Mouse (Mus musculus) kidney, embryonic 14.5 days (tissue): ENCODE data around the gene Tpp1. TPM values are rescaled to one million over a fixed set of nuclear protein-coding genes. Genes with fewer than 3 reads are reported as not detected.
A peak's percentile ranks its signal among the peaks of the same experiment; 100 is the strongest.

Source experiments
- ATAC-seq: fragments of 200-750 bp; cut with Nextera tagmentation; 2 replicates; pipeline ENCODE4 v1.8.0; 2017; ENCODE audit warnings: moderate number of reproducible peaks, mild to moderate bottlenecking, moderate TSS enrichment, moderate library complexity; ENCODE audit not compliant: low FRiP score, low TSS enrichment
- H3K27ac ChIP-seq: fragments of 300-500 bp; sonication (generic); 2 replicates; pipeline ENCODE4 v1.5.1; 2014; ENCODE audit warnings: low read depth, mild to moderate bottlenecking, low read length, moderate library complexity, mixed read lengths
- H3K27me3 ChIP-seq: fragments of 300-500 bp; sonication (generic); 2 replicates; pipeline ENCODE4 v1.6.1; 2014; ENCODE audit warnings: mild to moderate bottlenecking, low read length; ENCODE audit not compliant: control insufficient read depth, insufficient read depth
- H3K36me3 ChIP-seq: fragments of 300-500 bp; sonication (generic); 2 replicates; pipeline ENCODE4 v1.6.1; 2014; ENCODE audit warnings: low read length, mixed read lengths; ENCODE audit not compliant: control insufficient read depth, insufficient read depth
- H3K4me1 ChIP-seq: fragments of 300-500 bp; sonication (generic); 2 replicates; pipeline ENCODE4 v1.6.1; 2014; ENCODE audit warnings: low read length, mixed read lengths; ENCODE audit not compliant: control insufficient read depth, insufficient read depth
- H3K4me2 ChIP-seq: fragments of 300-500 bp; sonication (generic); replicated peaks from 2 replicates; pipeline ENCODE4 v1.6.1; 2014; ENCODE audit warnings: low read depth, mild to moderate bottlenecking, low read length
- H3K4me3 ChIP-seq: fragments of 300-500 bp; sonication (generic); 2 replicates; pipeline ENCODE4 v1.5.1; 2014; ENCODE audit warnings: mild to moderate bottlenecking, low read length
- H3K9ac ChIP-seq: fragments of 300-500 bp; sonication (generic); 2 replicates; pipeline ENCODE4 v1.6.1; 2014; ENCODE audit warnings: low read depth, mild to moderate bottlenecking, low read length, moderate library complexity
- H3K9me3 ChIP-seq: fragments of 300-500 bp; sonication (generic); 2 replicates; pipeline ENCODE4 v1.6.1; 2016; ENCODE audit warnings: low read length; ENCODE audit not compliant: control insufficient read depth
- WGBS: fragments of 180-500 bp; shearing (Covaris S2); extraction: QIAGEN DNeasy Blood & Tissue Kit; methylation state at CpG from one replicate; pipeline ENCODE4 v1.1.7; 2014; 5-methylcytosine and 5-hydroxymethylcytosine counted together
- polyA plus RNA-seq: library from polyadenylated mRNA; unstranded; fragments of >200 nt; fragmentation: Nextera tagmentation; extraction: Ambion mirVana; gene quantifications from 2 replicates; pipeline ENCODE4 v1.2.1, GENCODE M21; 2014

Gene Tpp1
- 58.0 and 86.4 TPM in 2 replicates for polyA plus RNA-seq

DNA sequence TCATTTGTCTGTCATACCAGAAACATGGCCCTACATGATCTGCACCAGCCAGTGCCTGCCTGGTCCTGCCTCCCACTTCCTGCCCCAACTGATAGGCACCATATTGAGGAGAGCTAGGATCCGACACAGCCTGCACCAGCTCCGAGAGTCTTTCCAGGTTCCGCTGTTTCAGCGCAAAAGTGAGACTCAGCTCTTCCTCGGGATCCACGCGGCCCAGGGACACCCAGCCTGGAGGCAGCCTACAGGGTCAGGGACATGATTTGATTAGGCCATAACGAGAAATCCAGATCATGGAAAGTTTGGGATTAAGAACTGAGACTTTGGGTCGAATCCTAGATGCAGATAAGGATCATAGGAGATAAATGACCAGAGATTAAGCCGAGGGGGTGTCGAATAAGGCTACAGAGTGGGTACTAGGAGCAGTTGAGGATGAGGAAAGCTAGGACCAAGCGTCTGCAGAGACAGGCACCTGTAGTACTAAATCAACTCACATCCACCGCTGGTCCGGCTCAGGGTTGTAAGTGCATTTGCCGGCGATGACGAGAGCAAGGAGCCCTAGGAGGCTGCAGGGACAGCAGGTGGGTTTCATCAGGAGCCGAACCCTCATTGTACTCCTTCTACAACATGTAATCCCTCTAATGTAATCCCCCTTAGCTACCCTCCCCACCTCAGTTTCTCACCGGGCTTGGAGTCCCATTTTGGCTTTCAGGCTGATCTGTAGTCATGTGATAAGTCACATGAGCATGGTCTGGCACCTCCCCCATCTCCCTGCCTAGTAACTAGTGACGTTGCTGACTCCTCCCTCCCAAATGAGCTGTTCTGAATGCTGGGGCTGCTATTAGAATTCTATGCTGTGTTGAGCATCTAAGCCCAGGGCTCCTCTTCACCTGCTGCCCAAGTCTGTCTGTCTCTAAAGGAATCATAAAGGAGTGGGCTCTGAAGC lies at the start of gene Tpp1:
Tpp1 (minus strand) TSS at position 745 of the 943 bp plus-strand sequence.
- peak within 1 kb of the TSS; percentile 17; the same call in 1 of the 2 replicates for H3K27ac ChIP-seq
- WGBS, result 19% methylated on average over 20 of the region's 20 CpGs

GRCm38 (mm10) chr7:105796972-105797371 lies 44.9 kb upstream of the Tpp1 start:
- Histone ChIP-seq H3K4me2 (no peak overlapping the region), H3K36me3 (no peaks in the 10 kb centered on the region), H3K9me3 (no peaks in the 10 kb centered on the region), H3K9ac (no peak overlapping the region), H3K27ac (no peak overlapping the region), H3K4me3 (no peak overlapping the region), H3K27me3 (no peaks in the 10 kb centered on the region), H3K4me1 (no peaks in the 10 kb centered on the region)
- ATAC-seq, result no peak
- 86% methylated on average over 2 of the region's 3 CpGs for WGBS

More for the DNA sequence above, at the start of gene Tpp1:
- Histone ChIP-seq H3K27me3 (no peaks in the 10 kb centered on the region), H3K4me3 (peak within 1 kb of the TSS; percentile 61), H3K9me3 (no peaks in the 10 kb centered on the region), H3K9ac (peak within 1 kb of the TSS; percentile 66), H3K36me3 (peaks cover 62% of the 10 kb centered on the region), H3K4me2 (peak within 1 kb of the TSS; percentile 70), H3K4me1 (peaks cover 4% of the 10 kb centered on the region; the same call in 1 of the 2 replicates)
- ATAC-seq, result peak; percentile 94

- H3K4me1 ChIP-seq, result no peaks in the 10 kb centered on the region
- no peak overlapping the region for H3K4me3 ChIP-seq
- no peaks in the 10 kb centered on the region for H3K9me3 ChIP-seq
- no peaks in the 10 kb centered on the region for H3K36me3 ChIP-seq
- no peaks in the 10 kb centered on the region for H3K27me3 ChIP-seq
- H3K27ac ChIP-seq, result no peak overlapping the region
- H3K4me2 ChIP-seq, result no peak overlapping the region
- WGBS, result 28% methylated on average over 7 of the region's 7 CpGs
- 0 out of 2 replicates have a peak, but pooled peaks have one; percentile 20 for ATAC-seq
- no peak overlapping the region for H3K9ac ChIP-seq
Measured at GRCm38 (mm10) chr7:105795759-105796366, 43.8 kb upstream of the Tpp1 start.

- H3K9me3 ChIP-seq, result no peaks in the 10 kb centered on the region
- H3K4me2 ChIP-seq, result no peak overlapping the region
- H3K27ac ChIP-seq, result no peak overlapping the region
- H3K27me3 ChIP-seq, result no peaks in the 10 kb centered on the region
- H3K36me3 ChIP-seq, result no peaks in the 10 kb centered on the region
- H3K4me1 ChIP-seq, result no peaks in the 10 kb centered on the region
- 87% methylated on average over 7 of the region's 7 CpGs for WGBS
- no peak overlapping the region for H3K4me3 ChIP-seq
- no peak for ATAC-seq
- H3K9ac ChIP-seq, result no peak overlapping the region
Measured at GRCm38 (mm10) chr7:105793701-105794100, 41.7 kb upstream of the Tpp1 start.

DNA sequence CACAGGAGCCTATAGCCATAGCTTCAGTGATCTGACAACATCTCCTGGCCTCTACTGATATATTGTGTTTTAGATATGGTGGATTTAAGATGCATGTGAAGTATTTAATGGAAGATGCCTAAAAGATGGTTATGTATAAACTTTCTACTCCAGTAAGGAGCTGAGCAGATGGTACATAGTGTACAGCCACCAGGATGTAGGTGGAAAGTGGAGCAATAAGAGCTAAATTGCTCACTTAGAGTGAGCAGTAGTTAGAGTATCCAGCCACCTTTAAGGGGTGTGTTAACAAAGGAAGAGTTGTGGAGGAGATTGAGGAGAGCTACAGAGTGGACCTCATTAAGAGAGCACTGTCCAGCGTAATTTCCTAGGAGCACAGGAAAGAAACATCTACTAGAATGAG lies 39.1 kb upstream of the Tpp1 start:
- WGBS, result 62% methylated on average over 1 of the region's 1 CpGs
- no peak overlapping the region for H3K27ac ChIP-seq
- ATAC-seq, result no peak

GRCm38 (mm10) chr7:105787285-105788140 lies 35.5 kb upstream of the Tpp1 start, which contains the start of gene Dchs1:
Dchs1 (minus strand) TSS chr7:105787654.
- Histone ChIP-seq H3K27me3 (no peaks in the 10 kb centered on the region), H3K27ac (peak within 1 kb of the TSS; percentile 88), H3K4me1 (peaks cover 26% of the 10 kb centered on the region), H3K4me3 (peak within 1 kb of the TSS; percentile 88), H3K9ac (peak within 1 kb of the TSS; percentile 97), H3K9me3 (no peaks in the 10 kb centered on the region), H3K36me3 (peaks cover 5% of the 10 kb centered on the region; the same call in 1 of the 2 replicates), H3K4me2 (peak within 1 kb of the TSS; percentile 70)
- WGBS, result 1% methylated on average over 68 of the region's 97 CpGs
- peak; percentile 81 for ATAC-seq

More for the DNA sequence above, 39.1 kb upstream of the Tpp1 start:
- no peak overlapping the region for H3K4me3 ChIP-seq
- no peaks in the 10 kb centered on the region for H3K27me3 ChIP-seq
- no peak overlapping the region for H3K9ac ChIP-seq
- no peaks in the 10 kb centered on the region for H3K9me3 ChIP-seq
- no peak overlapping the region for H3K4me2 ChIP-seq
- H3K4me1 ChIP-seq, result peaks cover 4% of the 10 kb centered on the region
- no peaks in the 10 kb centered on the region for H3K36me3 ChIP-seq

DNA sequence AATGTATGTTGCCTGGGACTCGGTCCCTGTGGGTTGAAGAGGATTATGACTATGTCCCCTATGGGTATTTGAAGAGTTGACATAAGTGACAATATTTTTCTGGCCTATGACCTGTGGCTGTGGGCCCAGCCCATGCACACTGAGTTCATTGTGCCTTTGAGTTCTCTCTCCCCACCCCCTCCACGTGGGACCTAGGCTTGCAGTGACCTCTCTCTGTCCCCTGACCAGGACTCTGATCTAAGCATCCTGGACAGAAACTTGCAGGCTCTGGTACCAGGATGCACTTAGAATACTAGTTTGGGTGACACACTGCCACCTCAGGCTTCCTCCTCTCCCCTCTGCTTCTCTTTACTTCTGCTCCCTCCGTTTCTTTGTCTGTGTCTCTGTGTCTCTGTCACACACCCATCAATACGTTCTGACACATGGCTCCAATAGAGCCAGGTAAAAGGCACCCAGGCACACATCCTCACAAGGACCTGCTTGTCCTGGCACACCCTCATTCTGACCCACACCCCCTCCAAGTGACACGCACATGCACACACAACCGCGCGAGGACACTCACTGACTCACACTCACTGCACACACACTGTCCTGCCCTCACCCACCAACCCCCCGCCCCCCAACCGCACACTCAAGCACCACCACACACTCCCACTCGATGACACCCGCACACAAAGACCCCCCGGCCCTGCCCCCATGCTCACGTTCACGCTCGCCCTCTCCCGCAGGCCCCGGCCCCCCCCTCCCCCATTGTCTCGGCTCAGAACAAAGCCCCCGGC lies 34.7 kb upstream of the Tpp1 start:
- H3K9ac ChIP-seq, result peak overlapping the region; percentile 97
- no peaks in the 10 kb centered on the region for H3K9me3 ChIP-seq
- H3K27me3 ChIP-seq, result no peaks in the 10 kb centered on the region
- H3K27ac ChIP-seq, result peak overlapping the region; percentile 88
- H3K4me1 ChIP-seq, result peaks cover 26% of the 10 kb centered on the region
- peak overlapping the region; percentile 88 for H3K4me3 ChIP-seq
- peak overlapping the region; percentile 70 for H3K4me2 ChIP-seq
- ATAC-seq, result peak; percentile 71
- 6% methylated on average over 20 of the region's 20 CpGs for WGBS
- peaks cover 12% of the 10 kb centered on the region for H3K36me3 ChIP-seq

DNA sequence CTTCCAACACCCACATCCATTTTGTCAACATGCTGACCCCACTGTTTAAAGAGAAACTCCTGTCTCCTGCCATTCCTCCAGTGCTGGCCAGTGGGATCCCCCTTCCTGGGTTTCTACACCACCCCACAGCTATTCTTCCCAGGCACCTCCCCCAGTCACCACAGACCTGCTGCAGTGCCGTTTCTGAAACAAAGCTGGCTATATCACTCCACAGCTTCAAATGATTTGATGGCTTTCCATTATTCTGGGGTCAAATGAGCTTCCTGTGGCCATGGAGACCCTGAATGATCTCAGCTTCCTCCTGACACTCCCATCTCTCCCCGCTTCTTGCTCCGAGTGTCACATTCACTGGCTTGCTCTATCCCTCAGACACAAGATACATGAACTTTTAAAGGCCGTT lies 32.5 kb upstream of the Tpp1 start:
- H3K27me3 ChIP-seq, result no peaks in the 10 kb centered on the region
- WGBS, result 13% methylated on average over 4 of the region's 4 CpGs
- H3K36me3 ChIP-seq, result peaks cover 28% of the 10 kb centered on the region
- ATAC-seq, result no peak
- peaks cover 26% of the 10 kb centered on the region for H3K4me1 ChIP-seq
- no peaks in the 10 kb centered on the region for H3K9me3 ChIP-seq
- peak overlapping the region; percentile 70 for H3K4me2 ChIP-seq
- no peak overlapping the region for H3K4me3 ChIP-seq
- no peak overlapping the region; the same call in 1 of the 2 replicates for H3K27ac ChIP-seq
- no peak overlapping the region for H3K9ac ChIP-seq
